Mouse (Mus musculus) embryonic facial prominence, embryonic 10.5 days (tissue): Measurements from ENCODE around the gene Nfkbib. TPM values are rescaled to one million over a fixed set of nuclear protein-coding genes. Genes with fewer than 3 reads are reported as not detected.

ENCODE experiments used
- DNase-seq: peaks from one replicate; pipeline ENCODE4 v3.0.0-alpha.2; 2017; ENCODE audit warnings: low spot score
- H3K27ac ChIP-seq: fragments of 300-500 bp; sonication (generic); replicated peaks from 2 replicates; pipeline ENCODE4 v1.5.1; 2016; ENCODE audit warnings: mild to moderate bottlenecking
- H3K27me3 ChIP-seq: fragments of 300-500 bp; sonication (generic); replicated peaks from 2 replicates; pipeline ENCODE4 v1.6.1; 2016; ENCODE audit warnings: low read depth, mild to moderate bottlenecking; ENCODE audit not compliant: poor library complexity, severe bottlenecking
- H3K36me3 ChIP-seq: fragments of 300-500 bp; sonication (generic); replicated peaks from 2 replicates; pipeline ENCODE4 v1.6.1; 2016; ENCODE audit warnings: mild to moderate bottlenecking, moderate library complexity
- H3K4me1 ChIP-seq: fragments of 300-500 bp; sonication (generic); 2 replicates; pipeline ENCODE4 v1.6.1; 2016
- H3K4me3 ChIP-seq: fragments of 300-500 bp; sonication (generic); 2 replicates; pipeline ENCODE4 v1.5.1; 2016; ENCODE audit warnings: mild to moderate bottlenecking, moderate library complexity
- H3K9me3 ChIP-seq: fragments of 300-500 bp; sonication (generic); 2 replicates; pipeline ENCODE4 v1.6.1; 2016; ENCODE audit warnings: mild to moderate bottlenecking
- WGBS: fragments of 180-500 bp; shearing (Covaris S2); methylation state at CpG from one replicate; pipeline ENCODE4 v1.1.7; 2016; 5-methylcytosine and 5-hydroxymethylcytosine counted together
- polyA plus RNA-seq: library from polyadenylated mRNA; unstranded; fragments of >200 nt; fragmentation: Nextera tagmentation; extraction: Ambion mirVana; gene quantifications from 2 replicates; pipeline ENCODE4 v1.2.1, GENCODE M21; 2016

The Nfkbib gene
- polyA plus RNA-seq, 1 experiment from 2014 or later: 55.1 TPM

DNA sequence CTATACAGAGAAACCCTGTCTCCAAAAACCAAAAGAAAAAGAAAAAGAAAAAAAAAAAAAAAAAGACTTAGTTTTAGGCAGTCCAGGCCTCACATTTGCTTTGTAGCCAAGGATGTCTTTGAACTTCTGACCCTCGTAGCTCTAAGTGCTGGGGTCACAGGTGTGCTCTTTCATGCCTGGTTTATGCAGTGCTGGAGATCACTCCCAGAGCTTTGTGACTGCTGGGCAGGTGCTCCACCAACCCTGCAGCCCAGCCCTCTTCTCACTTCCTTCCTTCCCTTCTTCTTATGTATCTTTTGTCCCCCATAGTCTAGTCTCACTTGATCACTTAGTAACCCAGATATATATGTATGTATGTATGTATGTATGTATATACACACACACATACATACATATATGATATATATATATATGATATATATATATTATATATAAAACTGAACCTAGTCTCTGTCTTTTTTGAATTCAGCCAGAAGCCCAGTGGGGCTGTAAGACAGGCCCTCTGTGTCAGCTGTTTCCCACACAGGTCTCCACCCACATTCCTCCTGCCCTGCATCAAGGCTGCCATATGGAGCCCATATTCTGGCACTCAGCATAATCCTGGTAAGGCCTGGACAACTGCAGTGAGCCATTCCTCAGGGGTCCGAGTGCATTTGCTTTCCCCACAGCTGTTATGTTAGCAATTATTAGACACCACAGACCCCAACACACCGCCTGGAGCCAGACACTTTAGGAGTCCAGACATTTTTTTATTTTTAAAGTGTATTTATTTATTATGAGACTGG lies 46.4 kb downstream of the Nfkbib start:
- H3K27ac ChIP-seq: no peak overlapping the region
- H3K36me3 ChIP-seq: peaks cover 12% of the 10 kb centered on the region
- peak; percentile 42 for DNase-seq
- WGBS: 66% methylated on average over 3 of the region's 3 CpGs
- H3K27me3 ChIP-seq: 0 out of 2 replicates have a peak, but pooled peaks cover 3% of the 10 kb centered on the region
- H3K9me3 ChIP-seq: no peaks in the 10 kb centered on the region
- no peak overlapping the region for H3K4me3 ChIP-seq
- peaks cover 21% of the 10 kb centered on the region for H3K4me1 ChIP-seq

GRCm38 (mm10) chr7:28719650-28720049 lies 47.7 kb downstream of the Nfkbib start:
- DNase-seq: no peak
- 85% methylated on average over 2 of the region's 2 CpGs for WGBS
- peaks cover 10% of the 10 kb centered on the region; the same call in 1 of the 2 replicates for H3K27me3 ChIP-seq
- H3K9me3 ChIP-seq: no peaks in the 10 kb centered on the region
- no peak overlapping the region for H3K4me3 ChIP-seq
- H3K27ac ChIP-seq: no peak overlapping the region
- peaks cover 6% of the 10 kb centered on the region for H3K36me3 ChIP-seq
- peaks cover 23% of the 10 kb centered on the region for H3K4me1 ChIP-seq

GRCm38 (mm10) chr7:28719159-28719558 lies 48.2 kb downstream of the Nfkbib start:
- peaks cover 13% of the 10 kb centered on the region; the same call in 1 of the 2 replicates for H3K27me3 ChIP-seq
- H3K4me1 ChIP-seq: peaks cover 23% of the 10 kb centered on the region
- no peak overlapping the region for H3K4me3 ChIP-seq
- H3K36me3 ChIP-seq: peaks cover 1% of the 10 kb centered on the region
- WGBS: 51% methylated on average over 4 of the region's 4 CpGs
- no peak for DNase-seq
- no peak overlapping the region for H3K27ac ChIP-seq
- H3K9me3 ChIP-seq: no peaks in the 10 kb centered on the region

- WGBS: 87% methylated on average over 10 of the region's 10 CpGs
- H3K36me3 ChIP-seq: no peaks in the 10 kb centered on the region
- no peak overlapping the region for H3K4me3 ChIP-seq
- no peak for DNase-seq
- H3K27me3 ChIP-seq: peaks cover 13% of the 10 kb centered on the region; the same call in 1 of the 2 replicates
- peaks cover 27% of the 10 kb centered on the region for H3K4me1 ChIP-seq
- H3K27ac ChIP-seq: no peak overlapping the region
- H3K9me3 ChIP-seq: no peaks in the 10 kb centered on the region
Observed at GRCm38 (mm10) chr7:28717726-28718125, 49.6 kb downstream of the Nfkbib start.

DNA sequence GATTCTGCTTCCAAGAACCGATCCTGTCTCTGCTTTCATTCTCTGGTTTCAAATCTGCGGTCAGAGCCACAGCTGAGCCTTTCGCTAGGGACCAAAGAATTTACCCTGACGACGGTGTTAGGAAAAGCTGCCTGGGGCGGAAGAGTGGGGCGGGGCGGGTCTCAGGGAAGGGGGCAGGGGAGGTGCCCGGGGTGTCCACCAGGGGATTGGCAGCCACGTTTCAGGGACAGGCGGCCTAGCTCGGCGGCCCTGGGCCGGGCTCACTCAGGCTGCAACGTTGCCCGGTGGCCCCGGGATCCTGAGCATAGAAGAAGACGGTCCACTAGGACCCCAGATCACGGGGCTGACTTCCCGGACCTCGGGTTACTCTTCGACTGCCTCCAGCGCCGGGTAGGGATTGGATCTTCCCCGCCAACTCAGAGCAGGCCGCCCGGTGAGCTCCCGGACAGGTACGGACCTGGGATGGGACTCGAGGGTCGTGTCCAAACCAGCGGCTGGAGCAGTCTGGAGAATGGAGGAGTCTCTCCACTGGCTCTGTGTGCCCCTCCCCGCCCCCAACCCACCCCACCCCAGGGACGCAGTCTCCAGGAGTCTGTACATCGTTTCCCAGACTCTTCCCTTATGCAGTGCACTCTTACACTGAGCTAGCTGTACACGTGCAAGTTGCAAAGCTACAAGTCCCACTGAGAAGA lies 50.6 kb downstream of the Nfkbib start, which contains the start of gene Fbxo17:
Gene Fbxo17 (plus strand): TSS at position 215 of the 692 bp plus-strand sequence.
- WGBS: 3% methylated on average over 36 of the region's 36 CpGs
- Histone ChIP-seq H3K36me3 (no peaks in the 10 kb centered on the region), H3K27me3 (peaks cover 13% of the 10 kb centered on the region; the same call in 1 of the 2 replicates), H3K4me1 (peaks cover 27% of the 10 kb centered on the region), H3K4me3 (peak within 1 kb of the TSS; percentile 65), H3K9me3 (no peaks in the 10 kb centered on the region), H3K27ac (peak within 1 kb of the TSS; percentile 86)
- DNase-seq: peak; percentile 88

GRCm38 (mm10) chr7:28715598-28715997 lies 51.7 kb downstream of the Nfkbib start:
- Histone ChIP-seq H3K27me3 (peaks cover 13% of the 10 kb centered on the region; the same call in 1 of the 2 replicates), H3K9me3 (no peaks in the 10 kb centered on the region), H3K36me3 (no peaks in the 10 kb centered on the region), H3K27ac (no peak overlapping the region), H3K4me3 (no peak overlapping the region), H3K4me1 (peaks cover 27% of the 10 kb centered on the region)
- WGBS: 98% methylated on average over 2 of the region's 2 CpGs
- no peak for DNase-seq

DNA sequence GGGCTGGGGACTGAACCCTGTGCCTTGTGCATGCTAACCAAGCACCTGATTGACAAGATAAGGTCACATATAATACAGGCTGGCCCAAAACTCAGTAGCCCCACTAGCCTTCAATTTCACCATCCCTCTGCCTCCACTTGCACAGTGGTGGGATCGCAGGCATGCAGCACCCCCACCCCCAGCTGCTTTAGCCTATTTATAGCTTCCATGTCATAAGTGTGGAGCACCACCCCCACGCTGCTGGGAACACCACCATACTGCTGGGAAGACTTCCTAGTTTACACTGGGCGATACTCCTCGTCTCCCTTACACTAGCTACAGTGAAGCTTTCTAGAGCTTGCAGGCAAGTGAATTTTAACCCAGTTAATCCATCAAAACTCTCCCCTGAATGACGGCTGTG lies 52.6 kb downstream of the Nfkbib start:
- no peaks in the 10 kb centered on the region for H3K36me3 ChIP-seq
- WGBS: 87% methylated on average over 5 of the region's 5 CpGs
- H3K4me1 ChIP-seq: peaks cover 27% of the 10 kb centered on the region
- peaks cover 13% of the 10 kb centered on the region; the same call in 1 of the 2 replicates for H3K27me3 ChIP-seq
- H3K4me3 ChIP-seq: no peak overlapping the region
- no peak for DNase-seq
- H3K27ac ChIP-seq: no peak overlapping the region
- no peaks in the 10 kb centered on the region for H3K9me3 ChIP-seq

- Histone ChIP-seq H3K27ac (no peak overlapping the region), H3K4me3 (no peak overlapping the region), H3K9me3 (no peaks in the 10 kb centered on the region), H3K4me1 (peaks cover 5% of the 10 kb centered on the region), H3K27me3 (peaks cover 10% of the 10 kb centered on the region; the same call in 1 of the 2 replicates), H3K36me3 (no peaks in the 10 kb centered on the region)
- no peak for DNase-seq
- 66% methylated on average over 3 of the region's 3 CpGs for WGBS
Observed at GRCm38 (mm10) chr7:28710962-28711361, 56.4 kb downstream of the Nfkbib start.

DNA sequence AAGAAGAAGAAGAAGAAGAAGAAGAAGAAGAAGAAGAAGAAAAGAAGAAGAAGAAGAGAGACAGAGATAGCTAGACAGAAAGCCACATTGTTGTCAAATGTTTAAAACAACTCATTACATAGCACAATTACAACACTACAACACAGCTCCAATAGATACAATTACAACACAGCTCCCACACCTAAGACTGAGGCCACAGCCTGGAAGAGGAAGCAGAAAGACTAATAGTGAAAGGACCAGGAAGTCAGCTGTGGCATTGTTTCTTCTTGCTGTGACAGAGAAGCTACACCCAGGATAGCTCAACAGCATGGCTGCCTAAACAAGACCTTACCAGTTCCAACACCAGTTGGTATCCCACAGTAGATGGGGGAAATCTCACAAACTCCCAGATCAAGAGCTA lies 57.9 kb downstream of the Nfkbib start:
- no peaks in the 10 kb centered on the region for H3K9me3 ChIP-seq
- H3K4me1 ChIP-seq: peaks cover 4% of the 10 kb centered on the region
- DNase-seq: no peak
- H3K27me3 ChIP-seq: peaks cover 1% of the 10 kb centered on the region; the same call in 1 of the 2 replicates
- H3K36me3 ChIP-seq: no peaks in the 10 kb centered on the region
- H3K27ac ChIP-seq: no peak overlapping the region
- no peak overlapping the region for H3K4me3 ChIP-seq

Other genes starting within 250 kb of the Nfkbib start
- not detected in 2 replicates for gene Ifnl3, start 244.7 kb downstream of the Nfkbib start, polyA plus RNA-seq
- not detected in 2 replicates for gene Sycn, start 226.6 kb downstream of the Nfkbib start, polyA plus RNA-seq
- 0.10 TPM in 1 of 2 replicates, not detected in the other for gene Nccrp1, start 220.3 kb downstream of the Nfkbib start, polyA plus RNA-seq
- 36.0 and 38.9 TPM in 2 replicates for gene Samd4b, start 169.4 kb downstream of the Nfkbib start, polyA plus RNA-seq
- gene Pak4, start 169.3 kb downstream of the Nfkbib start, polyA plus RNA-seq: 70.1 and 75.8 TPM in 2 replicates
- not detected in 2 replicates for gene Acp7, start 136.2 kb downstream of the Nfkbib start, polyA plus RNA-seq
- gene Fbxo27, start 74.7 kb downstream of the Nfkbib start, polyA plus RNA-seq: 7.8 TPM in 2 replicates
- 11.9 and 14.3 TPM in 2 replicates for gene Fbxo17, start 50.7 kb downstream of the Nfkbib start, polyA plus RNA-seq
- 163 and 164 TPM in 2 replicates for gene Mrps12, start 25.7 kb downstream of the Nfkbib start, polyA plus RNA-seq
- gene Sars2, start 25.5 kb downstream of the Nfkbib start, polyA plus RNA-seq: 40.3 and 44.6 TPM in 2 replicates
- gene Ccer2, start 11.3 kb downstream of the Nfkbib start, polyA plus RNA-seq: 0.49 and 2.1 TPM in 2 replicates
- gene Sirt2, start 777 bp downstream of the Nfkbib start, polyA plus RNA-seq: 64.4 and 64.8 TPM in 2 replicates
- 2.2 and 2.8 TPM in 2 replicates for gene Rinl, start 21.5 kb upstream of the Nfkbib start, polyA plus RNA-seq
- gene Hnrnpl, start 41.0 kb upstream of the Nfkbib start, polyA plus RNA-seq: 325 and 346 TPM in 2 replicates
- 75.8 and 81.7 TPM in 2 replicates for gene Ech1, start 57.7 kb upstream of the Nfkbib start, polyA plus RNA-seq
- gene Lgals4, start 66.3 kb upstream of the Nfkbib start, polyA plus RNA-seq: 4.4 and 4.9 TPM in 2 replicates
- gene Lgals7, start 96.3 kb upstream of the Nfkbib start, polyA plus RNA-seq: 0.63 and 1.9 TPM in 2 replicates
- 0.44 and 0.55 TPM in 2 replicates for gene Capn12, start 113.9 kb upstream of the Nfkbib start, polyA plus RNA-seq
- gene Actn4, start 194.8 kb upstream of the Nfkbib start, polyA plus RNA-seq: 260 and 269 TPM in 2 replicates
- gene Eif3k, start 214.4 kb upstream of the Nfkbib start, polyA plus RNA-seq: 444 and 454 TPM in 2 replicates
- 11.6 and 14.4 TPM in 2 replicates for gene Map4k1, start 214.5 kb upstream of the Nfkbib start, polyA plus RNA-seq